Mouse (Mus musculus) forebrain, embryonic 12.5 days (tissue): ENCODE measurements around the gene Arl6ip4. TPM values are rescaled to one million over a fixed set of nuclear protein-coding genes. Genes with fewer than 3 reads are reported as not detected.

Experiments used
- ATAC-seq: fragments of 200-750 bp; cut with Nextera tagmentation; 2 replicates; pipeline ENCODE4 v1.8.0; 2017; ENCODE audit warnings: moderate TSS enrichment; ENCODE audit not compliant: low FRiP score
- H3K27ac ChIP-seq: fragments of 300-500 bp; sonication (generic); 2 replicates; pipeline ENCODE4 v1.5.1; 2016; ENCODE audit warnings: mild to moderate bottlenecking
- H3K27me3 ChIP-seq: fragments of 300-500 bp; sonication (generic); 2 replicates; pipeline ENCODE4 v1.6.1; 2016; ENCODE audit warnings: mild to moderate bottlenecking
- H3K36me3 ChIP-seq: fragments of 300-500 bp; sonication (generic); replicated peaks from 2 replicates; pipeline ENCODE4 v1.6.1; 2016; ENCODE audit warnings: mild to moderate bottlenecking
- H3K4me1 ChIP-seq: fragments of 300-500 bp; sonication (generic); 2 replicates; pipeline ENCODE4 v1.6.1; 2016
- H3K4me2 ChIP-seq: fragments of 300-500 bp; sonication (generic); 2 replicates; pipeline ENCODE4 v1.6.1; 2016; ENCODE audit warnings: mild to moderate bottlenecking, moderate library complexity
- H3K4me3 ChIP-seq: fragments of 300-500 bp; sonication (generic); replicated peaks from 2 replicates; pipeline ENCODE4 v1.5.1; 2016; ENCODE audit warnings: mild to moderate bottlenecking
- H3K9ac ChIP-seq: fragments of 300-500 bp; sonication (generic); 2 replicates; pipeline ENCODE4 v1.6.1; 2016; ENCODE audit warnings: mild to moderate bottlenecking
- H3K9me3 ChIP-seq: fragments of 300-500 bp; sonication (generic); 2 replicates; pipeline ENCODE4 v1.6.1; 2016
- WGBS: fragments of 180-500 bp; shearing (Covaris S2); methylation state at CpG from one replicate; pipeline ENCODE4 v1.1.7; 2016; 5-methylcytosine and 5-hydroxymethylcytosine counted together
- polyA plus RNA-seq: library from polyadenylated mRNA; unstranded; fragments of >200 nt; fragmentation: Nextera tagmentation; extraction: Ambion mirVana; gene quantifications from 2 replicates; pipeline ENCODE4 v1.2.1, GENCODE M21; 2016

The Arl6ip4 gene
- polyA plus RNA-seq, 1 experiment from 2014 or later: 97.1 TPM

DNA sequence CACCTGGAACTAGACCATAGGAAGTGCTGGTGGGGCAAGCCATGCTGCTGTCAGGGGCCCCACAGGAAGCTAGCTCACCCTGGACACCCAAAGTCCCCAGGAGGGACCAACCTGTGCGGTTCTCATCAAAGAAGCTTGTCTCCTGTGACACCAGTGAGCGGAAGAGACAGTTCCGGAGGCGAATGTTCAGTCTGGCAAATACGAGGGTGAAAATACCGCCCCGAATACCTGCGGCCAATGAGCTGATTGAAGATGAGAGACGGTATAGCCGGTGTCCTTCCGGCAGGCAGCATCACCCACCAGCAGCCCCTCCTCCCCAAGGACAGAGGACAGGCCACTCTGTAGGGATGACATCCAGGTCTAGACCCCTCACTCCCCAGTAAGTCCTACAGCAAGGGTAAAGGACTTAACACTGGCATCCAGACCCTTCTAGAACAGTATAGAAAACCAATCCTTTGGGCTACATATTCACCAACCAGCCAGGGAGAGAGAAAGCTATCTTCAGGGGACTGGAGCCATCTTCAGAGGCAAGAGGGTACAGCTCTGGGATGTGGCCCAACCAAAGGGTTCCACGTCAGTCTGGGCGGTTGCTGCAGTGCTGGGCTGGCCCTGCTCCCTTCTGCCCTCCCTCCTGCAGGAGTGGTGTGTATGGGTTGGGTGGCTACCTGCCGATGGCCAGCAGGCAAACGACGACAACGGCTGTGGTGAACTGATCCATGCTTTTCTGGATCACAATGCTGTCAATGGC is 32.8 kb upstream of the Arl6ip4 start:
- H3K4me2 ChIP-seq: no peak overlapping the region
- H3K27me3 ChIP-seq: 0 out of 2 replicates have a peak, but pooled peaks cover 4% of the 10 kb centered on the region
- no peak overlapping the region for H3K4me3 ChIP-seq
- WGBS: 89% methylated on average over 17 of the region's 17 CpGs
- H3K27ac ChIP-seq: no peak overlapping the region
- no peaks in the 10 kb centered on the region for H3K9me3 ChIP-seq
- ATAC-seq: no peak
- no peaks in the 10 kb centered on the region for H3K36me3 ChIP-seq
- peaks cover 23% of the 10 kb centered on the region for H3K4me1 ChIP-seq
- no peak overlapping the region for H3K9ac ChIP-seq

DNA sequence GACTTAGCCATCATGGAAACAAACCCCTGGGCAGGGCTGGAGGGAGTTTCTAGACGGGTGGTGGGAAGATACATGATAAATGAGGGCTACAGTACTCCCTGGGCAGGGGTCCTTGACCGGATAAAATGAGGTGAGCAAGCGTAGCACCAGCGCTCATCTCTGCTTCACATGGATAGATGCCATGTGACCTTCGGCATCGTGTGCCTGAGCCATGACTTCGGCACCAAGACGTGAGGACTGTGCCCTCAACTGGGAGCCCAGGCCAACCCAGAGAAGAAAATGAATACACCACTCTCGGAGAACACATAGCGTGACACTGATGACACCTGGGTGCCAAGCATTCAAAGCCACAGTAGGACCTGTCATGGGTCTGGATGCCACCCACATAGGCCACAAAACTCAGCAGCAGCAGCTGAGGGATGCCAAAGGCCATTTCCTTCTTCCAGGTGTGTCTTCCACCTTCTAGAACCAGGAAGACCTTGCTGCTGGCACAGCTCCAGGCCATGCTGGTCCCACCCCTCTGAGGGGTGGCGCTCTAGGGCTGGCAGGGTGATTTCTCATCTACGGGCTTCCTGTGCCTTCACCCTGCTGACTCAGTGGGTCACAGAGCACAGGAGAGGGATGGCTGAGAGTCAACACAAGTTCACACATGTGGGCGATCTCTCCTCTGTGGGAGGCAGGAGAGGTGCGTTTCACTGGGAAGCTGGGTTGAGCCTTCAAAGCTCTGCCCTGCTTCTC is 31.9 kb upstream of the Arl6ip4 start:
- Histone ChIP-seq H3K4me1 (peaks cover 14% of the 10 kb centered on the region), H3K27me3 (0 out of 2 replicates have a peak, but pooled peaks cover 4% of the 10 kb centered on the region), H3K36me3 (no peaks in the 10 kb centered on the region), H3K4me2 (no peak overlapping the region), H3K9ac (no peak overlapping the region), H3K4me3 (no peak overlapping the region), H3K27ac (no peak overlapping the region), H3K9me3 (no peaks in the 10 kb centered on the region)
- 90% methylated on average over 14 of the region's 14 CpGs for WGBS
- ATAC-seq: no peak

DNA sequence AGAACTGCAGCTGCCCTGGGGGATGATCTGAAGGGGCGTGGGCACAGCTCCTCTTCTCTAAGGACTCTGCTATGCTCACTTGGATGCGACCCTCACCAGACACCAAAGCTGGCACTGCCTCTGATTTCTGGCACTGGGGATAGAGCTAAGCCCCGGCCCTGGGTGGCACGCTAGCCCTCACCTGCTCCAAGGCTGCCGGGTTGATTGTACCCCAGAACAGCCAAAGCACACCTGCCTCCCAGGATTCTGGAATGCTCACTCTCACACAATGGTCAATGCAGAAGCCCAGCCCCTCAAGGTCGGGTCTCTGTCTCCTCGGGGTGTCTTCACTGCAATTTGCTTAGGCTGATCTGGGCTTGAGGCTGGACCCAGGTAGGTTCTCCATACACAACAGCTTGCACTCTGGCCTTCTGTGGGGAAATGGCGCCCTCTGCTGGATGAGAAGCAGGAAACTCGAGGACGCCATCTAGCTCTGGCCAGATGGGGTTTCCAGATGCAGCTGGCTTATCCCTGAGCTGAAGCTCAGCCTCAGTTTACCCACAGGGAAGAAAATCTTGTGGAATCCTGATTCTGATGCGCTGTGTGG is 31.2 kb upstream of the Arl6ip4 start:
- 42% methylated on average over 11 of the region's 11 CpGs for WGBS

DNA sequence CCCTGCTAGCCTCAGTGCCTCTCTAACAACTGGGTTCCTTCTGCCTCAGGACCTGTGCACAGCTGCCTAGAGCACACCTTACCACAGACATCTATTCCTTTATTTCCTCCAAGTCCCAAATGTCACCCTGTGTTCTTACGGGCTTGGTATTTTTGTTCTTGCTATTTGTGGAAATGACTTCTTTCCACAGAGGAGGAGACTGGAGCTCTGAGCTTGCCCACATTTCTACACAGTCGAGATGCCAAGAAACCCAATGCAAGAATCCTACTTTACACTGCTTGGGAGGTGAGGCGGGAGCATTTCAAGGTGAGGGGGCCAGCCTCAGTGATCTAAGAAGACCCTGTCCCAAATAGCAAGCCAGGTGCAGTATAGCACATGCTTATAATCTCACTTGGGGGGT is 30.4 kb upstream of the Arl6ip4 start:
- Histone ChIP-seq H3K9ac (no peak overlapping the region), H3K9me3 (no peaks in the 10 kb centered on the region), H3K27ac (no peak overlapping the region), H3K4me3 (no peak overlapping the region), H3K4me1 (no peaks in the 10 kb centered on the region), H3K27me3 (0 out of 2 replicates have a peak, but pooled peaks cover 4% of the 10 kb centered on the region), H3K4me2 (no peak overlapping the region), H3K36me3 (no peaks in the 10 kb centered on the region)
- no peak for ATAC-seq
- 76% methylated on average over 3 of the region's 3 CpGs for WGBS

More for the DNA sequence above, 31.2 kb upstream of the Arl6ip4 start:
- no peaks in the 10 kb centered on the region for H3K9me3 ChIP-seq
- ATAC-seq: peak; percentile 39; the same call in 1 of the 2 replicates
- H3K4me1 ChIP-seq: peaks cover 7% of the 10 kb centered on the region; the same call in 1 of the 2 replicates
- no peak overlapping the region for H3K27ac ChIP-seq
- H3K4me3 ChIP-seq: no peak overlapping the region
- 0 out of 2 replicates have a peak, but pooled peaks cover 4% of the 10 kb centered on the region for H3K27me3 ChIP-seq
- no peaks in the 10 kb centered on the region for H3K36me3 ChIP-seq
- H3K4me2 ChIP-seq: no peak overlapping the region
- H3K9ac ChIP-seq: no peak overlapping the region

DNA sequence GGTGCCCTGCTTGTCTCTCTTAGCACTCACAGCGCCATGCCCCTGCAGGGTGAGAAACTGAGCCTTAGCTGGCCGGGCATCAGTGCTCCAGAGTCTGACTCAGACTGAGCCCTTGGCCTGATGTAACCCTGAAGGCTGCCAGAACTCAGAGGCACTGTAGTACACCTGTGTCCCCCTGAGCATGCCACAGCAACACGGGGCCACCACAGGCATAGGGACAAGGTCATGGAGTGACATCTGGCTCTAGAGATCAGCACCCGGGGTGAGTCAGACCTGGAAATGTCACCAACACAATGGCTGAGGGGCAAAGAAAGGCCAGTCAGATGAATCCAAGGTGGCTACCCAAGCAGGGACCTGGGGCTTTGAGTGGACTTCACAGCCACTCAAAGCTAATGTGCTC is 29.0 kb upstream of the Arl6ip4 start:
- Histone ChIP-seq H3K36me3 (no peaks in the 10 kb centered on the region), H3K9ac (no peak overlapping the region), H3K4me2 (no peak overlapping the region), H3K27ac (no peak overlapping the region), H3K4me1 (no peaks in the 10 kb centered on the region), H3K4me3 (no peak overlapping the region), H3K9me3 (no peaks in the 10 kb centered on the region), H3K27me3 (no peaks in the 10 kb centered on the region)
- WGBS: 90% methylated on average over 4 of the region's 4 CpGs
- no peak for ATAC-seq

DNA sequence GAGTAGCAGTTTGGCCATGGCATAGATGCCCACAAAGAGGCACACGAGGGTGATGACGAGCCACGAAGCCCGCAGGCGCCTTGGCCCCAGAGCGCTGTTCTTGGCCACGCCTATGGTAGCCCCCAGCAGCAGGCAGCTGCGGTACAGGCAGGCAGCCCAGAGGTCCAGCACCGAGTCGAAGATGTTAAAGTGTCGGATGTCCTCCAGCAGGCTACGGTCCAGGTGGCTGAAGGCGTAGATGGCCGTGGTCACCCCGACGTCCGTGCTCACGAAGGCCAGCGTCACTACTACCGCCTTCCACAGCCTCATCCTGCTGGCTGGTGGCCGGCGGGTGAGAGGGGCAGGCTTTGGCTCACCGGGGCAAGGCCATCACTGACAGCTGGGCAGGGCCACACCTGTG is 26.0 kb upstream of the Arl6ip4 start:
- no peaks in the 10 kb centered on the region for H3K36me3 ChIP-seq
- H3K4me2 ChIP-seq: no peak overlapping the region
- H3K9ac ChIP-seq: no peak overlapping the region
- H3K4me3 ChIP-seq: no peak overlapping the region
- H3K9me3 ChIP-seq: no peaks in the 10 kb centered on the region
- peaks cover under 1% of the 10 kb centered on the region; the same call in 1 of the 2 replicates for H3K4me1 ChIP-seq
- H3K27me3 ChIP-seq: peaks cover 13% of the 10 kb centered on the region
- WGBS: 92% methylated on average over 23 of the region's 23 CpGs
- no peak for ATAC-seq
- H3K27ac ChIP-seq: no peak overlapping the region

DNA sequence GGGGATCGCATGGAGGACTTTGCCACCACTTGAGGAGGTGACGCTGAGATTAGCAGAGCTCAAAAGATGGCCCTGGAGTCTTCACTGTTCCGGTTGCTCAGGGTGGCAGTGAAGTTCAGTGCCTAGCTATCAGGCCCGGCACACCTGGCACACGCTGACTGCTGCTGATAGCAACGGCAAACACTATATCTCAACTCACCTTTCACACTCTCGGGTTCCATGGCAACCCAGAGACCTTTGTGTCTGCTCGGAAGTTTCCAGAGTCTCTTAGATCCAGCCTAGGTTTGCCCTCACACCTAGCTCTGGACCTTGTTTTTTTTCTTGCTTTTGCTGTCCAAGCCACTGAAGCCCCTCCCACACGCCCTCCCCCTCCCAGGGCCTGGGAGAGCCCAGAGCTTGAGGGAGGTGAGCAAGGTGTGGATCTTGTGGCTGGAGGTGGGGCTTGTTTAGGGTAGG is 23.9 kb upstream of the Arl6ip4 start:
- H3K4me3 ChIP-seq: no peak overlapping the region
- no peak for ATAC-seq
- WGBS: 67% methylated on average over 9 of the region's 9 CpGs

DNA sequence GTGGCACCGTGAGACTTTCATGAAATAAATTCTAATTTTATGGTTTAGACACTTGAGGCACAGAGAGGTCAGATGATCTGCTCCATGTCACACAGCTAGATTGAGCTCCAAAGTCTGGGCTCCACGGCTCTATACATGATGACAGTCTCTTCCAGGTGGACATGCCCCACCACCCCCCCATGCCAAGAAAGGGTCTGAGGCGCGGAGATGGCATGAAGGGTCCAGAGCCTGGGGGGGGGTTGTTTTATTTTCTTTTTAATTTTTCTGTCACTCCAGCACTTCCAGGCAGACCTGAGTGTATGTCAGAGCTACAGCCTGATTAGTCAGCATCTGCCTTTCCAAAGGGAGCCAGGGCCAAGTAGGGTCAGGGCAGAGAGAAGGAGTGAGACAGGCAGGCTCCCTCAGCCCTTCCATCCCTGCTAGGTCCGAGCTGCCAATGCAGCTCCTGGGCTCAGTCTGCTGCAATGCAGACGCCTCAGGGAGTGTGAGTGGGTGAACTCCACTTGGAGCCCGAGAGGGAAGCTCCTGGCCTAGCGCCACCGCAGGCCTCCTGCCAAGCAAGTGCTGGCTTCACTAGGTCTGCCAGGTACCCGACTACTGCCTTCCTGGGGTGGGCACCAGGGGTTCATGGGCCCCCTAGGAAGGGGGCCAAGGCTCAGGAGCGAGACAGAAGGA is 22.6 kb upstream of the Arl6ip4 start:
- Histone ChIP-seq H3K4me1 (peaks cover 11% of the 10 kb centered on the region), H3K4me3 (no peak overlapping the region), H3K9ac (no peak overlapping the region), H3K36me3 (no peaks in the 10 kb centered on the region), H3K4me2 (no peak overlapping the region), H3K27ac (no peak overlapping the region), H3K9me3 (peaks cover 3% of the 10 kb centered on the region; the same call in 1 of the 2 replicates), H3K27me3 (peaks cover 24% of the 10 kb centered on the region)
- no peak for ATAC-seq
- 76% methylated on average over 11 of the region's 11 CpGs for WGBS

More for the DNA sequence above, 23.9 kb upstream of the Arl6ip4 start:
- Histone ChIP-seq H3K27me3 (peaks cover 24% of the 10 kb centered on the region), H3K4me2 (no peak overlapping the region), H3K27ac (no peak overlapping the region), H3K36me3 (no peaks in the 10 kb centered on the region), H3K4me1 (peaks cover 11% of the 10 kb centered on the region), H3K9ac (no peak overlapping the region), H3K9me3 (peaks cover 3% of the 10 kb centered on the region; the same call in 1 of the 2 replicates)

DNA sequence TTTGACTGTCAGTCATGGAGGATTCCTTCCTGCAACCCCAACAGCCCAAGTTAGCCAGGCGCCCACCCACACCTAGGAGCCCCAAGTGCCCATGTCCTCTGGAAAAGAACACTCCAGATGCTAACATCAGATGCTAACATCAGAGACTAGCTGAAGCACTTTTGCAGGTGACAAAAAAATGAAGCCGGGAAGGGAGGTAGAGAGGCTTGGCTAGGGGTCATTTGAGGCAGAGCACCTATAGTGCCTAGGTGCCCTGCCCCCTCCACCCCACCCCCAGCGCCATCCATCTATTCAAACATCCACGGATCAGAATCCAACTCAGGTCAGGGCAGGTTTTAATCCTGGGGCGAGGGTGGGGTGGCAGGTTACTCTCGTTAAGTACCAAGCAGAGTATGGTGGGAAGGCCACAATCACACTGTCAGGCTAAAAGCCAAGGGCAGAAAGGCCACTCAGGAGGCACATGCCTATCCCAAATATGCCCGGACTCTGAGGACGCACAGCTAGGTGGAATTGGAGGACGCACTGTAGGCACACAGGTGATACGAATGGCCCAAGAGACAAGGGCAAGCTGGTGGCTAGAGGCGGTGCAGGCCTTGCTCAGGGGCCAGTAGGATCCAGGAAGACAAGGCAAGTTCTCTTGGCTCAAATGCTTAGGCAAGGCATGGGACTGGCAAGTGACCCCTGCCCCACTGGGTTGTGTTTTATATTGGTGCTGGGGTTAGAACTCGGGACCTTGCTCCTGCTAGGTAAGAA is 21.9 kb upstream of the Arl6ip4 start:
- Histone ChIP-seq H3K9me3 (peaks cover 3% of the 10 kb centered on the region; the same call in 1 of the 2 replicates), H3K36me3 (no peaks in the 10 kb centered on the region), H3K4me1 (peaks cover 11% of the 10 kb centered on the region), H3K9ac (no peak overlapping the region), H3K27ac (no peak overlapping the region), H3K4me3 (no peak overlapping the region), H3K27me3 (peaks cover 24% of the 10 kb centered on the region), H3K4me2 (no peak overlapping the region)
- no peak for ATAC-seq
- 84% methylated on average over 12 of the region's 12 CpGs for WGBS

DNA sequence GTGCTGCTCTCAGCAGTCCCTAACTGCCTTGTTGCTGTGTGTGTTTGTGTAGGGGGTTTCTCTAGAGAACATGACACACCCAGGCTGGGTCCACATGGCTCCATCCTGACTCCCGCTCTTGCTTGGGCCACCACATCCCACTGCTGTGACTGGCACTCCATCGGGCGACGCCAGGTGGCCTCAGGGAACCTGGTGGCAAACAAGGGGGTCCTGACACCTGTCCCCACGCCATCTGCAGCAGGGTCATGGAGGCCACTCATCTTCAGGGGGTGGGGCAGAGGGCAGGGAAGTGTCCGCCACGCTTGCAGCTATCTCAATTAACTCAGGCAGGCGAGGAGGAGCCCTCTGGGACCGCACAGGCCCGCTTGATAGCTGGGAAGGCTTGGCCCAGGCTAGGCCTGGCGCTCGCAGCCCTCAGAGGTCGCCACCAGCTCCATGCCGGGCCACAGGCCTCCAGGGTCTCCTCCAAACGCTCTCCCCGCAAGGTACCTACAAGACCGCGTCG is 20.8 kb upstream of the Arl6ip4 start:
- Histone ChIP-seq H3K27ac (no peak overlapping the region), H3K27me3 (peaks cover 24% of the 10 kb centered on the region), H3K9ac (peak overlapping the region; percentile 47), H3K4me1 (peaks cover 11% of the 10 kb centered on the region), H3K4me2 (peak overlapping the region; percentile 63), H3K4me3 (peak overlapping the region; percentile 38), H3K9me3 (peaks cover 3% of the 10 kb centered on the region; the same call in 1 of the 2 replicates), H3K36me3 (no peaks in the 10 kb centered on the region)
- peak; percentile 57 for ATAC-seq
- WGBS: 12% methylated on average over 19 of the region's 19 CpGs

DNA sequence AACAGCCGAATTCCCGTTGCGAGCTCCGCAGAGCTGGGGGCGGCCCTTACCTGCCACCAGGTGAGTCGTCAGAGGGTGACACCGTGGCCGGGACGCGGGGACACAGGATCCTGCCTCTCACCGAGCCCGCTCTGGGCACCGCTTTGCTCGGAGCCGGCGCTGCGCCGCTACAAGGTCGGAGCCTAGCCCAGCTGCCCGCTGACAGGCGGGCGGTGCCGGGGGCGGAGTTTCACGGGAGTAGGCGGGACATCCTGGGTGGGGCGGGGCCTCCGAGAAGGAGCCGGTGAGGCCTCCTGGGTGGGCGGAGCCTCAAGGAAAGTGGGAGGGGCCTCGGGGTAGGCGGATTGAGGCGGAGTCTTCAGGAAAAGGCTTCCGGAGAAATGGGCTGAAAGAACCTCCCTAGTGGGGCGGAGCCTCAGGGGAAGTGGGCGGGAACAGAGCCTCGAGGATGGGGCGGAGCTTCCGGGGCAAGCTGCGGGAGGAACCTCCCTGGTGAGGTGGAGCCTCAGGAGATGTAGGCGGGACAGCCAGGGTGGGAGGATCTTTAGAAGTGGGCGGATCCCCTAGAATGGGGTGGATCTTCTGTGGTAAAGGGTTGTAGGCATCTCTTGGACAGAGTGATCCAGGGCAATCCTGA is 20.2 kb upstream of the Arl6ip4 start, which contains the start of gene Abcb9:
Abcb9 (minus strand) TSS at position 203 of the 637 bp plus-strand sequence.
- Histone ChIP-seq H3K4me1 (peaks cover 11% of the 10 kb centered on the region), H3K27ac (no peak within 1 kb of the TSS), H3K36me3 (no peaks in the 10 kb centered on the region), H3K9me3 (peaks cover 3% of the 10 kb centered on the region; the same call in 1 of the 2 replicates), H3K9ac (peak within 1 kb of the TSS; percentile 47), H3K27me3 (peaks cover 24% of the 10 kb centered on the region), H3K4me3 (peak within 1 kb of the TSS; percentile 38), H3K4me2 (peak within 1 kb of the TSS; percentile 63)
- ATAC-seq: peak; percentile 84
- 1% methylated on average over 42 of the region's 42 CpGs for WGBS
